Mouse (Mus musculus) hindbrain, embryonic 15.5 days (tissue): ENCODE results near the gene Slc24a4. TPM values are rescaled to one million over a fixed set of nuclear protein-coding genes. Genes with fewer than 3 reads are reported as not detected.
A peak's percentile ranks its signal among the peaks of the same experiment; 100 is the strongest.
"Not testable (repeated sequence)": the region's sequence is repeated elsewhere in the genome, so short reads cannot be mapped to it uniquely, and the experiment has no call there.

Experiments
- ATAC-seq: fragments of 200-750 bp; cut with Nextera tagmentation; 2 replicates; pipeline ENCODE4 v1.8.0; 2017; ENCODE audit warnings: low read depth, moderate number of reproducible peaks, moderate TSS enrichment; ENCODE audit not compliant: low FRiP score
- H3K27ac ChIP-seq: fragments of 300-500 bp; sonication (generic); replicated peaks from 2 replicates; pipeline ENCODE4 v1.5.1; 2015; ENCODE audit warnings: mild to moderate bottlenecking, inconsistent platforms
- H3K27me3 ChIP-seq: fragments of 300-500 bp; sonication (generic); 2 replicates; pipeline ENCODE4 v1.6.1; 2015; ENCODE audit warnings: control low read depth, inconsistent platforms
- H3K36me3 ChIP-seq: fragments of 300-500 bp; sonication (generic); 2 replicates; pipeline ENCODE4 v1.6.1; 2015; ENCODE audit warnings: control low read depth, inconsistent platforms
- H3K4me1 ChIP-seq: fragments of 300-500 bp; sonication (generic); replicated peaks from 2 replicates; pipeline ENCODE4 v1.6.1; 2015; ENCODE audit warnings: control low read depth, inconsistent platforms
- H3K4me2 ChIP-seq: fragments of 300-500 bp; sonication (generic); 2 replicates; pipeline ENCODE4 v1.6.1; 2015; ENCODE audit warnings: moderate library complexity, mild to moderate bottlenecking, inconsistent platforms
- H3K4me3 ChIP-seq: fragments of 300-500 bp; sonication (generic); 2 replicates; pipeline ENCODE4 v1.5.1; 2015; ENCODE audit warnings: mild to moderate bottlenecking, inconsistent platforms
- H3K9ac ChIP-seq: fragments of 300-500 bp; sonication (generic); 2 replicates; pipeline ENCODE4 v1.6.1; 2015; ENCODE audit warnings: inconsistent platforms
- H3K9me3 ChIP-seq: fragments of 300-500 bp; sonication (generic); 2 replicates; pipeline ENCODE4 v1.6.1; 2016; ENCODE audit warnings: control low read depth, inconsistent platforms
- WGBS: fragments of 180-500 bp; shearing (Covaris S2); methylation state at CpG from one replicate; pipeline ENCODE4 v1.1.7; 2015; 5-methylcytosine and 5-hydroxymethylcytosine counted together
- polyA plus RNA-seq: library from polyadenylated mRNA; unstranded; fragments of >200 nt; fragmentation: Nextera tagmentation; extraction: Ambion mirVana; gene quantifications from 2 replicates; pipeline ENCODE4 v1.2.1, GENCODE M21; 2015

Gene Slc24a4
- polyA plus RNA-seq, 1 experiment from 2014 or later: 2.7 TPM

DNA sequence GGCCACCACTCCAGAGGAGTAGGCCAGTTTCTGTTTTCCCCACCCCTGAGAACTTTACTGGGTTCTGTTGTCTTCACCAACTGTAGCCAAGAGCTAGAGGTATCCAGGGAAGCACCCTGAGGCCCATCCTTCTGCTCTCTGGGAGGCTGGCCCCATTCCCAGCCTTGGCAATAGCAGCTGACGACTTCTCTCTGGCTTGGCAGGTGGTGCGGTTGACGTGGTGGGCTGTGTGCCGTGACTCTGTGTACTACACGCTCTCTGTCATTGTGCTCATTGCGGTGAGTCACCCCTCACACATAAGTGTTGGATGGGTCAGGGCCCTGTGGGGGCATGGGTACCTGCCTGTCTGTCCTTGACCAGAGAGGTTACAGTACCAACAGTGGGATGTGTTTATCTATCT is 94.9 kb downstream of the Slc24a4 start:
- no peak overlapping the region for H3K4me3 ChIP-seq
- no peak overlapping the region for H3K9ac ChIP-seq
- H3K36me3 ChIP-seq: no peaks in the 10 kb centered on the region
- WGBS: 96% methylated on average over 6 of the region's 6 CpGs
- ATAC-seq: no peak
- no peak overlapping the region for H3K27ac ChIP-seq
- no peak overlapping the region for H3K4me2 ChIP-seq
- no peaks in the 10 kb centered on the region for H3K4me1 ChIP-seq
- no peaks in the 10 kb centered on the region for H3K9me3 ChIP-seq
- no peaks in the 10 kb centered on the region for H3K27me3 ChIP-seq

DNA sequence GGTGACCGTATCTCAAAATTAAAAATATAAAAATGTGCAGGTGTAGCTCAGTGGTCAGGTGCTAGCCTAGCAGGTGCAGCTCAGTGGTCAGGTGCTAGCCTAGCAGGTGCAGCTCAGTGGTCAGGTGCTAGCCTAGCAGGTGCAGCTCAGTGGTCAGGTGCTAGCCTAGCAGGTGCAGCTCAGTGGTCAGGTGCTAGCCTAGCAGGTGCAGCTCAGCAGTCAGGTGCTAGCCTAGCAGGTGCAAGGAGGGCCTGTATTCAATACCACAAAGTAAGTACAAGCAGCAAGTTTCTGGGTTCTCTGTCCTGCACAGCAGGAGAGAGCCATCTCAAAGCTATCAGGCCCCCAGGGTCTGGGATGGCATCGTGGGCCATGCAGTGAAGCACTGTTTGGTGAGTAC is 95.6 kb downstream of the Slc24a4 start:
- not testable (repeated sequence) for H3K27ac ChIP-seq, H3K9ac ChIP-seq, H3K27me3 ChIP-seq, H3K9me3 ChIP-seq, H3K36me3 ChIP-seq, H3K4me1 ChIP-seq, ATAC-seq, H3K4me2 ChIP-seq, H3K4me3 ChIP-seq
- WGBS: 80% methylated on average over 2 of the region's 2 CpGs

DNA sequence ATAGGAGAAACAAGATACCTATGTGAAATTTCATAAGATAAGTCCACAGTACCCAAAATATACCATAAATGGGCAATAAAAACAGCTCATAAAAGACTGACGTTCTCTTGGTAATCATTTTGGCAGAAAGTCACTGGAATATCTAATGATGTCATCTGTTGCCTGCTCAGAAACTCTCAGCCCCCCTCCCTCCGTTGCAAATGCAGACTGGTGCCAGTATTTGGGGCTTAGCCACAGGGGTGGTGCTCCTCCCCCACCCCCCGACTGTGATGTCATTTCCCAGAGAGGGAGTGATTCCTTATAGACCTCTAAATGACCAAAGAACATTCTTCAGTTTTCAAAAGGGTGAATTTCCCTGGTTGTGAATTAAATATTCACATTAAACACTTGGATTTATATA is 96.6 kb downstream of the Slc24a4 start:
- H3K9ac ChIP-seq: no peak overlapping the region
- no peak overlapping the region for H3K4me2 ChIP-seq
- ATAC-seq: no peak
- H3K4me1 ChIP-seq: no peaks in the 10 kb centered on the region
- no peaks in the 10 kb centered on the region for H3K9me3 ChIP-seq
- H3K4me3 ChIP-seq: no peak overlapping the region
- 45% methylated on average over 3 of the region's 3 CpGs for WGBS
- H3K36me3 ChIP-seq: no peaks in the 10 kb centered on the region
- H3K27me3 ChIP-seq: no peaks in the 10 kb centered on the region
- no peak overlapping the region for H3K27ac ChIP-seq

DNA sequence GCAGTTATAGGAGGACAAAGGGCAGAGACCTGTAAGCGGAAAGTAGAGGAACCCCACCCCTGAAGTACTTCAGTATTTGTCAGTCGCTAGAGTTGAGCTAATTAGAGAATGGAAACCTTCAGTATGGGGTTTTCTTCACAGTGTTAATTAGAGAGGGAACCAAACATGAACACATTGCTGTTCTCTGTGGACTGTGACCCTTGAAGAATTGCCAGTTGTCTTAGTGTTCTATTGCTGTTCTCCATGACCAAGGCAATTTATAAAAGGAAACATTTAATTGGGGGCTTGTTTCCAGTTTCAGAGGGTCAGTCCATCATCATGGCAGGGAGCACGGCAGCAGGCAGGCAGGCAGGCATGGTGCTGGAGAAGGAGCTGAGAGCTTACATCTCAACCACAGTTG is 107.0 kb downstream of the Slc24a4 start:
- H3K4me3 ChIP-seq: no peak overlapping the region
- H3K4me1 ChIP-seq: no peaks in the 10 kb centered on the region
- no peak for ATAC-seq
- no peaks in the 10 kb centered on the region for H3K36me3 ChIP-seq
- H3K9ac ChIP-seq: no peak overlapping the region
- no peak overlapping the region for H3K27ac ChIP-seq
- WGBS: 81% methylated on average over 3 of the region's 3 CpGs
- H3K4me2 ChIP-seq: no peak overlapping the region
- no peaks in the 10 kb centered on the region for H3K27me3 ChIP-seq
- H3K9me3 ChIP-seq: no peaks in the 10 kb centered on the region

DNA sequence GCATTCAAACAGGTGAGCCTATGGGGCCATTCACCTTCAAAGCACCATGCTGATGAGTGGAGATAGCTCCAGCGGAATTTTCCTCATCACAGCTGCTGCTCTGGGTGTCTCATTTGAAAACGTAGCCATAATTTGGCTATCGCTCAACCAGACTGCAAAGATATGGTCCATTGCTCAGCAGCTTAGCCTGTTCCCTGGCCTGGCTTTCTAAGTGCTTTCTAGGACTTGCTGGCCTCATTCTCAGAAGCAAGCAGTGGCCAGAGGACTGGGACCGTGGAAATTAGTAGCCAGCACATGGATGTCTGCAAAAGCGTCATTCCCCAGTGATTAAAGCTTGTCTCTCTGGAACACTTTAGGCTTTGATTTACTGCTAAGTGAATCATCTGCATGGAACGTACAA is 107.8 kb downstream of the Slc24a4 start:
- no peak for ATAC-seq

DNA sequence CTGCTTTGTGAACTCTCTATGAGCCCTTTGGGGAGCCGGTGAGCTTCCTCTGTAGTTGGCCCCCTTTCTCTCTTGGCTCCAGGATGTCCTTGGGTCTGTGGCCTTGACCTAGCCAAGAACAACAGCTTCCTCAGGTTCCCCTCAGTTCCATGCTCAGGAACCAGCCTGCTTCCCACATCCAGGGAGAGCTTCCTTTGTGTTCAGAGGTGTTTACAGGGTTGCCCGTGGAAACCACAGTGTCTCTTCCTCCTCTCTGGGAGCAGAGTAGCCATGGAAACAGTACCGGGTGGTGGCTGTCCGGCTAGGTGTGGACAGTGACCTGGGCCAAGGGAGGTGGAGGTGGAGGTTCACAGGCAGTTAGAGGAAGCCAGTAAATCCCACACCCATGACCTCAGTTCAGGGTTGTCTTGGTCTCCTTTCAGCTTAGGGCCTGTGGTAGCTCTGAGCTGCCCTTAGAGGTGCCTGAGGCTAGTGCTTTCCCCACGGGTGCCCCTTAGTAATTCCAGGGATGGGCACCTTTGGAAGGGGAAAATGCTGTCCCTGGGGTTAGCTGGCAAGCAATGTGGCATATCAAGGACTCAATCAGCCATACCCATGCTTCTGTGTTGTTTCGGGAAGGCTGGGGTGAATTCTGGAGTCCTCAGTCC is 113.7 kb downstream of the Slc24a4 start:
- peak; percentile 69; the same call in 1 of the 2 replicates for ATAC-seq
- Histone ChIP-seq H3K4me3 (no peak overlapping the region), H3K36me3 (no peaks in the 10 kb centered on the region), H3K9me3 (no peaks in the 10 kb centered on the region), H3K9ac (no peak overlapping the region), H3K27me3 (no peaks in the 10 kb centered on the region), H3K4me1 (no peaks in the 10 kb centered on the region; the same call in 1 of the 2 replicates), H3K4me2 (no peak overlapping the region), H3K27ac (no peak overlapping the region)
- 56% methylated on average over 6 of the region's 6 CpGs for WGBS

More for the DNA sequence above, 107.8 kb downstream of the Slc24a4 start:
- Histone ChIP-seq H3K9ac (no peak overlapping the region), H3K4me1 (no peaks in the 10 kb centered on the region), H3K27me3 (no peaks in the 10 kb centered on the region), H3K36me3 (no peaks in the 10 kb centered on the region), H3K27ac (no peak overlapping the region), H3K9me3 (no peaks in the 10 kb centered on the region), H3K4me3 (no peak overlapping the region), H3K4me2 (no peak overlapping the region)
- WGBS: 71% methylated on average over 6 of the region's 6 CpGs

DNA sequence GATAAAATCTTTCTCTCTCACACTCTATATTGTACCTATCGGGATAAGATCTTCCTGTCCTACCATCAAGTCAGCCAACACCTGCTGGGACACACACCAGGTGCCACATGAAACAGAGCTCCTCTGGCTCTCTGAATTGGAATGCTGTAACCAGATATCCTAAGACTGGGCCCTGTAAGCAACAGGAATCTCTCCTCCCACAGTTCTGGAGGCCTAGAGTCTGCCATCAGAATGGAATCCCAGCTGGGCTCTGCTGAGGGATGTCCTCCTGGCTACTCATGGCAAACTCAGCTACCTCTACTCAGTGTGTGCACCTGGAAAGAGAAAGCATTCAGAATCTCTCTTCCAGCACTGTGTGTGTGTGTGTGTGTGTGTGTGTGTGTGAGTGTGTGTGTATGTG is 115.4 kb downstream of the Slc24a4 start:
- H3K9me3 ChIP-seq: no peaks in the 10 kb centered on the region
- H3K27ac ChIP-seq: no peak overlapping the region

DNA sequence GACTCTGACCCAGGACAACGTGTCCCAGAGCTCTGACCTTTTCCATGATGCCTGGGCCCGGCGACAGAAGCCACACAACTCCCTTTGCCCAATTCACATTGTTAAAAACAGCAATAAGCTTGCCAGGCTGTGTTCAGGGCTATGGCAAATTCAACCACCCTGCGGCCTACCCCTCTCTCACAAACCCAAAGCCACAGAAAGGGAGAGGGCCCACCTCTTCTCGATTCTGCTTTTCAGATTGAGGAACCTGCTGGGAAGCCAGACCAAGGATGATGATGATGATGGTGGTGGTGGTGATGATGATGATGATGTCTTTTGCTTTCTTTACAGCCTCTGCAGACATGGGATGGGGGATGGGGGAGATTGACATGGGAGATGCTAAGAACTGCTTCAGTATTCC is 117.7 kb downstream of the Slc24a4 start:
- no peak for ATAC-seq
- no peak overlapping the region for H3K9ac ChIP-seq
- H3K27me3 ChIP-seq: no peaks in the 10 kb centered on the region
- no peak overlapping the region for H3K4me3 ChIP-seq
- no peaks in the 10 kb centered on the region for H3K36me3 ChIP-seq
- peaks cover 4% of the 10 kb centered on the region; the same call in 1 of the 2 replicates for H3K4me1 ChIP-seq
- no peaks in the 10 kb centered on the region for H3K9me3 ChIP-seq
- H3K4me2 ChIP-seq: no peak overlapping the region
- no peak overlapping the region for H3K27ac ChIP-seq
- WGBS: 97% methylated on average over 5 of the region's 5 CpGs

More for the DNA sequence above, 115.4 kb downstream of the Slc24a4 start:
- no peak overlapping the region for H3K9ac ChIP-seq
- H3K4me1 ChIP-seq: no peaks in the 10 kb centered on the region; the same call in 1 of the 2 replicates
- no peak overlapping the region for H3K4me2 ChIP-seq
- H3K36me3 ChIP-seq: no peaks in the 10 kb centered on the region
- no peak for ATAC-seq
- no peak overlapping the region for H3K4me3 ChIP-seq
- no peaks in the 10 kb centered on the region for H3K27me3 ChIP-seq
- WGBS: 48% methylated on average over 1 of the region's 1 CpGs

DNA sequence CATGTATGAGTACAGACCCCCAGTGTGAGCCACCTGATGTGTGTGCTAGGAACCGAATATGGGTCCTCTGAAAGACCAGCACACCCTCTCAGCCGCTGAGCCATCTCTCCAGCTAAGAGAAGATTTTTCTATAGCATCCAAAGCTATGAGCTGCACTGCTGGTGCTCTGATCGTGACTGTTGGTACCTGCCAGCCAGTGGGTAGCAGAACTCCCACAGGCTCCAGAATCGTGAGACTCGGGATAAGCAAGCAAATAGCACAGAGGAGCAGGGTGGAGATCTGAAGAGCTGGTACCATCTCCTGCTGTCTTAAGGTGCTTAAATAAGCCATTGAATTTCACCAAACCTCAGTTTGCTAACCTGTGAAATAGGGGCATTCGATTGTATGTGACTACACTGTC is 119.6 kb downstream of the Slc24a4 start:
- Histone ChIP-seq H3K4me1 (peaks cover 4% of the 10 kb centered on the region; the same call in 1 of the 2 replicates), H3K27ac (no peak overlapping the region), H3K9ac (no peak overlapping the region), H3K4me3 (no peak overlapping the region), H3K27me3 (no peaks in the 10 kb centered on the region), H3K36me3 (no peaks in the 10 kb centered on the region), H3K4me2 (no peak overlapping the region), H3K9me3 (no peaks in the 10 kb centered on the region)
- 92% methylated on average over 6 of the region's 6 CpGs for WGBS
- no peak for ATAC-seq

DNA sequence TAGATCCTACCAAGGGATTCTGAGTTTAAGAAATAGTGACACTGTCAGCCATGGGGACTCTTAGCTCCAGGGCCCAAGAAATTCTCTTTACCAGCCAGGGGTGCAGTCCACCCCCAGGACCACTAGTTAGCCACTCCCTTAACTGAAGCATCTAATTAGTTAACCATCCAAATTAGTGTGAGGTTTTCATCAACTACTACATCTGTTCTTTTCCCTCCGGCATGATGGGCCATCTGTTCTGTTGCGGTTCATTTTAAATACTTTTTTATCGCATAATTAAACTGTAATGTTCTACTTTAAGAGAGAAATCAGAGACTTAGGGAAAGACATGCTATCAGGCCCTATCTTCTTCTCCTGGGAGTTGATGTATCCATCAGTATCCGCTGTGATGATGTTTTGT is 121.8 kb downstream of the Slc24a4 start:
- no peaks in the 10 kb centered on the region for H3K36me3 ChIP-seq
- 57% methylated on average over 4 of the region's 4 CpGs for WGBS
- H3K9me3 ChIP-seq: no peaks in the 10 kb centered on the region
- no peak overlapping the region for H3K9ac ChIP-seq
- H3K4me3 ChIP-seq: no peak overlapping the region
- ATAC-seq: no peak
- H3K4me1 ChIP-seq: peaks cover 4% of the 10 kb centered on the region; the same call in 1 of the 2 replicates
- H3K27me3 ChIP-seq: no peaks in the 10 kb centered on the region
- H3K4me2 ChIP-seq: no peak overlapping the region
- no peak overlapping the region for H3K27ac ChIP-seq

DNA sequence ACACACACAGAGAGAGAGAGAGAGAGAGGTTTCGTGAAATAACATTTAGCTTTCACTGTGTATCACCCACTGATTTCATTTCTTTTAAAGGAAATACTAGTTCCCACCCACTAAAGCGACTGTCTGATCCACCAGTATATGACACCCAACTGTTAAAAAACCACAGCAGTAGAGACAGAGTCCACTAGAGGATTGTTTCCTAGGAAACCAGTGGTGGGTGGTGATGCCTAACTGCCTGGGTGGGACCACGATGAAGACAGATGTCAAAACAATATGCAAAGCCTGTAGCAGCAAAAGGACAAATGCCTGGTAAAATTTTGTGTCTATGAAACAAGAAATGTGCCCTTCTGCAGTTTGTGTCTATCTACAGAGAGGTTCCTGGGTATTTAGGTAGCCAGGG is 122.5 kb downstream of the Slc24a4 start:
- Histone ChIP-seq H3K4me3 (no peak overlapping the region), H3K36me3 (no peaks in the 10 kb centered on the region), H3K27ac (no peak overlapping the region), H3K27me3 (no peaks in the 10 kb centered on the region), H3K4me2 (no peak overlapping the region), H3K9ac (no peak overlapping the region), H3K4me1 (peaks cover 4% of the 10 kb centered on the region; the same call in 1 of the 2 replicates), H3K9me3 (no peaks in the 10 kb centered on the region)
- no peak; the same call in 1 of the 2 replicates for ATAC-seq
- WGBS: 69% methylated on average over 3 of the region's 3 CpGs

DNA sequence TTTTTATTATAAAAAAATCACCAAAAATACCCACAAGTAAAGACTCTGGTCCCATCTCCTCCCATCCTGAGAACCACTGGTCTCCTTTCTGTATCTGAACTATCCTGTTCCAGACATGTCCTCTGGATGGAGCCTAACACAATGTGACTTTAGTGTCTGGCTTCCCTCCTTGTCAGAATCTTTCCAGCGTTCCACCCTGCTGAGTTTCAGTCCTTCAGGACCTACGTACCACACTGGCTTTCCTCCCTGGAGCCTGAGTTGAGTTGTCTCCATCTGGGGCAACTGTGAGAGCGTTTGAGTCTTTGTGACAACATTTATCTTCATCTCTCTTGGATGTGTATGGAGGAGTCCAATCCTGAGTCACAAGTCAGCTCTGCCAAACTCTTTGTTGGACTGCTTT is 123.5 kb downstream of the Slc24a4 start:
- WGBS: 53% methylated on average over 3 of the region's 3 CpGs
- Histone ChIP-seq H3K36me3 (no peaks in the 10 kb centered on the region), H3K4me3 (no peak overlapping the region), H3K27me3 (no peaks in the 10 kb centered on the region), H3K4me2 (no peak overlapping the region), H3K4me1 (peaks cover 4% of the 10 kb centered on the region; the same call in 1 of the 2 replicates), H3K9me3 (no peaks in the 10 kb centered on the region), H3K9ac (no peak overlapping the region), H3K27ac (no peak overlapping the region)
- no peak for ATAC-seq

DNA sequence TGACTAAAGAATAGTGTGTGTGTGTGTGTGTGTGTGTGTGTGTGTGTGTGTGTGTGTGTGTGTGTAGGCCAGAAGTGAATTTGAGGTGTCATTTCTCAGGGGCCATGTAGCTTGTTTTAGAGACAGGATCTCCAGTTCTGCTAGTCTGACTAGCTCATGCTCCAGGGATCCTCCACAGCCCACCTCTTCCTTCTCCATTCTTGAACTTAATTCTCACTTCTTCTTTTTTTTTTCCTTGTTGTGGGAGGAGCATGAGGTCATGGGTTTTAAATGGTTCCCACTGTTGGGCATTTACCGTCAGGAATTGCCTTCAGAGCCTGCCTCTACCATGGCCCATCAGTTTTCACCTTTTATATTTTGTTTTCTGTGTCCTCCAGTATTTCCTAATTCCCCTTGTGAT is 124.0 kb downstream of the Slc24a4 start:
- ATAC-seq: no peak
- no peak overlapping the region for H3K9ac ChIP-seq
- H3K4me3 ChIP-seq: no peak overlapping the region
- H3K36me3 ChIP-seq: no peaks in the 10 kb centered on the region
- no peaks in the 10 kb centered on the region for H3K9me3 ChIP-seq
- WGBS: 77% methylated on average over 1 of the region's 1 CpGs
- no peak overlapping the region for H3K4me2 ChIP-seq
- peaks cover 4% of the 10 kb centered on the region; the same call in 1 of the 2 replicates for H3K4me1 ChIP-seq
- no peak overlapping the region for H3K27ac ChIP-seq
- H3K27me3 ChIP-seq: no peaks in the 10 kb centered on the region
